Mouse (Mus musculus): Measurements from ENCODE around the gene Atxn2l.

- TF ChIP-seq POLR2A (IDR thresholded peaks at IDR 0.05; ENCODE audit: low read depth, low read length), result no peak
- TF ChIP-seq CTCF (IDR thresholded peaks at IDR 0.05; ENCODE audit: extremely low read depth, insufficient read depth, insufficient read length, insufficient replicate concordance), result no peak
Observed at GRCm38 (mm10) chr7:126499416-126499815, 3.8 kb downstream of the Atxn2l start.

Measured in spleen, adult 2 months (tissue).